Mouse (Mus musculus) layer of hippocampus, adult 18-20 months (tissue): ENCODE data around the gene Btbd35f4. TPM values are rescaled to one million over a fixed set of nuclear protein-coding genes. Genes with fewer than 3 reads are reported as not detected.
"Not testable (repeated sequence)": the region's sequence is repeated elsewhere in the genome, so short reads cannot be mapped to it uniquely, and the experiment has no call there.

Experiments used
- DNase-seq, 2 experiments: peaks; one replicate each; pipeline ENCODE4 v3.0.0; 2022; ENCODE audit warnings: low spot score in 2 of 2
- long read RNA-seq: library from polyadenylated mRNA; stranded (forward); transcript quantifications from one replicate; pipeline ENCODE4 v2.0.0, GENCODE M21; 2021
- total RNA-seq, 2 experiments: library from RNA; stranded (reverse); gene quantifications; 2 replicates each; pipeline ENCODE4 v1.2.3; 2021

The Btbd35f4 gene
- total RNA-seq = not detected
- long read RNA-seq = 0 reads

- not testable (repeated sequence) for DNase-seq
Observed at GRCm38 (mm10) chrX:4800196-4800595, at the start of gene Btbd35f4. Gene Btbd35f4, plus strand, starts transcription at chrX:4800496.

DNA sequence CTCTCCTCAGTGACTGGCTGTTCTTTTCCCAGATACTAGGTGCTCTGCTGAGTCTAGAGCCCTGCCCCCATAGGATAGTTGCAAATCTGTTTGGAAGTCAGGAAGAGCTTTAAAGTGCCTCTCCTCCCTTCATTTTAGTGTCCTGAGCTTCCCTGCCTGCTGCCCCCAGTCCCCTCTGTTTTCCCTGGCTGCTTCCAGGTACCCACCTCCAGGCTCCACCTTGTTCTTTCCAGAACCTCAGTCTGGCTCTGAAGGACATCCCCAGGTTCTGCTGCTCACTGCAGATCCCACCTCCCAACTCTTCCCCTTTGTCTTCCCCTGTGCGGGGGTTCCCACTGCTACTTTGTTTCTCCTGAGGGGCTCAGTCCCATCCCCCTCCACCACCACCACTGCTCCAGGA lies 39.7 kb downstream of the Btbd35f4 start:
- DNase-seq = not testable (repeated sequence)

Other genes with a start within 250 kb of the Btbd35f4 start
- gene Btbd35f27, start 151.6 kb downstream of the Btbd35f4 start, total RNA-seq = not detected